Mouse (Mus musculus) naive thymus-derived CD4-positive, alpha-beta T cell, adult 2 months (primary cell): Measurements from ENCODE around the gene Fpgs.

ENCODE experiments used
- DNase-seq: peaks from one replicate; pipeline ENCODE4 v3.0.0-alpha.2; 2011; ENCODE audit warnings: low read depth

The Fpgs gene

DNA sequence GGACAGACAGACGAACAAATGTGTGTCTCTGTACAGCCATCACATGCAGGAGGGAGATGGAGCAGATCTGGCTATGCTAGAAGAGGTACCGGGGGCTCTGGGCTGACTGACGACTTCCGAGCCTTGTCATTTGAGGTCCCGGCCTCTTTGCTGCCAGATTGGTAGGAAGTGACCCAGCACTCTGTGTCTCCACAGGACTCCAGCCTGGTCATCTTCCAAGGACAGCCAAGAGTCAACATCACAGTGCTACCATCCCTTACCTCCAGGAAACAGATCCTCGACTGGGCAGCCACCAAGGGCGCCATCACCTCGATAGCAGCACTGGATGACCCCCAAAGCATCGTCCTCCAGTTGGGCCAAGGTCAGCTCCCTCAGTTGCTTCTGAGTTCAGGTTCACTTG is 32.8 kb downstream of the Fpgs start:
- DNase-seq: no peak

DNA sequence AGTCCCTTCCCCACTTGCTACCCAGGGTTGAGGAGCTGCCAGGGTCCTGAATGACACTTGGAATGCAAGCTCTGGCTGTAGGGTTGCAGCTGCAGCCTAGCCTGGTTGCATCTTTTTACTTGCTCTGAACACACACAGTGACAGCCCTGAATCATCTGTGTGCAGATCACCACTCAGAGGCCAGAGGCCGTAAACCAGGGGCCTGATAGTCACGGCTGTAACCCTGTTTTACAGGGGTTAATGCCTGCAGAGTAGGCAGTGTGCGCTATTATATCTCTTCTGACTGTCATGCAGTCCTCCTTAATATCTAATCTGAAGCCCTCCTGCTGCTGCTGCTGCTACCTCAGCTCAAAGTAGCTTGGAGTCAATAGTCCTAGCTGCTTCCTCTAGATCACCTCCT is 34.1 kb downstream of the Fpgs start:
- no peak for DNase-seq

- DNase-seq: no peak
Measured at GRCm38 (mm10) chr2:32668176-32668575, 35.8 kb downstream of the Fpgs start.

DNA sequence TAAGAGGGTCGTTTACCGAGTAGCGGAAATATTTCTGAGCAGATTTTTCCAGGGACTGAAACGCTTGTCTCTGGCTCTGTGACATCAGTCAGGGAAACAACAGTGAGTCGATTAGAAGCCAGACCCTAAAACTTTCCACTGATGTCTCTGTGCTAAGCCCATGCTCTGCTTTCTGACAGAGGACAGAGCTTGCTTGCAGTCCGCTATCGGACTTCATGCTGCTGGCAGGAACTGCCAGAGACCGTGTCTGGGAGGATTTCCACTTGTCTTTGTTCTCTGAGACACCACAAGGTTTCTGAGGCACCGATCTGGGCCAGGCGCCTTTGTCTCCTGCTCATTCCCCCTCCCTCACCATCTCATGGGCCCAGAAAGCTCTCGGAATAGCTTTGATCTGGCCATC is 36.2 kb downstream of the Fpgs start:
- DNase-seq: no peak

- no peak for DNase-seq
Measured at GRCm38 (mm10) chr2:32665853-32666252, 38.1 kb downstream of the Fpgs start.

DNA sequence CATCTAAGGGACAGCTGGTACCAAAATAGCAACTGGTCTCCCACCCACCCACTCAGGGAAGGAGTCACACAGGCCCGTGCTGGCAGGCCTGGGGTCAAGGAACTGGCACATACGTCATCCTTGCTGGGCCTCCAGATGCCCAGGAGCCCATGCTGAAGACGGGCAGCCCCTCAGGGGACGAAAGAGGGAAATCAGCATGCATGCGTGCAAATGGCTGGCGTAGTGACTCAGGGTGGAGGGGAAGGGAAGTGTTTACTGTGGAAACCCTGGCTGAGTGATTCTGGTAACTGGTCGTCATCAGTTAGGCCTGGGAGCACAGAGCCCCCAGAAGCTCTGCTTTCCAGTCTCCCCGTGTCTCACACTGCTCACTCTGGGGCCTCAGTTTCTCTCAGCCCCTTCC is 38.6 kb downstream of the Fpgs start:
- DNase-seq: no peak

GRCm38 (mm10) chr2:32662291-32662690 is 41.7 kb downstream of the Fpgs start:
- DNase-seq: no peak

DNA sequence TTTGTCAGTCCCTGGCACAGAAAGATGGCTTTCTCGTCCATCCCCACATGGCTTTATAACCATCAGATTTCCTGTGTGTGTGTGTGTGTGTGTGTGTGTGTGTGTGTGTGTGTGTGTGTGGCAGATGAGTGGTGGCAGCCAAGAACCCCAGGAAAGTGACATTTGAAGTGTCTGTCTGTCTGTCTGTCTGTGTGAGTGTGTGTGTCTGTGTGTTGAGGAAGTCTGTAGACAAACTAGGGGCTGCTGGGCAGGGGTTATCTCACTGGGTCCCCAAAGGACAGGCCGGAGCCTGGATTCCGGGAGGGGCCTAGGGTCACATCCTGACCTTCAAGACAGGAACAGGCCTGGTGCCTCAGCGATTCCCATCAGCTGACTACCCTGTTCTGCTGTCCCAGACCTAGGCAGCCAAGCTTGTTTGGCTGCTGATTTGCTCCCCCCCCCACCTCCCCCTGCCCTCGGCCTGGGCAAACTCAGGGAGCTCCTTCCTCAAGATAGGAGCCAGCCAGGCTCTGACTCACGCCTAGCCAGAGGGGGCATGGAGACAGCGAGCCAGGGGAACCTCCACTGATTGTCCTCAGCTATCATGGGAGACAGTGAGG is 42.3 kb downstream of the Fpgs start:
- DNase-seq: peak; percentile 24

DNA sequence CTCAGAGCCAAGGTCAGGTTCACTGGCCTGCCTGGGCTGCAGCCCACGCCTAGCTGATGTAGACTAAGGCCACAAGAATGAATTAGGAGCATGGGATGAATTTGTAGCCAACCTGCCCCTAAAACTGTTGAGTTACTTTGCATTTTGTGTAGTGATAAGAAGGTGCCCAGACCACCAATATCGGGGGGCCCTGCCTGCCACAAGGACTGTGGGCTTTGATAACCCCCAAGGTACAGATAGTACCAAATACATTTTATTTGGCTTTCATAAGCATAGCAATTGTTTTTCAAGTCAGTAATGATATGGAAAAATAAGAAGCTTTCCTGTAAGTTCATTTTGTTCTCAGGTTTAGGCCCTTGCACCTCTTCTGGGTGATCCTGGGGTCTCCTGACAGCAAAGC is 45.1 kb downstream of the Fpgs start:
- DNase-seq: no peak

DNA sequence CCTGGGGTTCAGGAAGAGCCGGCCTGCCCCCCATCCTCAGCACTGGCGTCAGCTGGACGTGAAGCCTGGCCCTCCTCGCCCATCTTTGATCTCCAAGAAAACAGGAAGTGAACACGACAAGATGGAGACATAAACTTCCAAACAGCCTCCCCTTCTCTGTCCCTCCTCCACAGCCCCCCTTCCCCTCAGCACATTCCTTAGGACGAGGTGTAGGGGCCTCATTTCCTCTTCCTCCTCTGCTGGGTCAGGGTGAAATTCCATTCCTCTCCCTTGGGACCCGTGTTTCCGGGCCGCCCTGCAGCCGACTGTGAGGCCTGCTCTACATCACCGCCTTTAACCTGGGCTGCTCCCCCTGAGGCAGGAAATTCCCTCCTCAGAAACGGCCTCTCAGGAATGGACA is 48.1 kb downstream of the Fpgs start:
- no peak for DNase-seq

DNA sequence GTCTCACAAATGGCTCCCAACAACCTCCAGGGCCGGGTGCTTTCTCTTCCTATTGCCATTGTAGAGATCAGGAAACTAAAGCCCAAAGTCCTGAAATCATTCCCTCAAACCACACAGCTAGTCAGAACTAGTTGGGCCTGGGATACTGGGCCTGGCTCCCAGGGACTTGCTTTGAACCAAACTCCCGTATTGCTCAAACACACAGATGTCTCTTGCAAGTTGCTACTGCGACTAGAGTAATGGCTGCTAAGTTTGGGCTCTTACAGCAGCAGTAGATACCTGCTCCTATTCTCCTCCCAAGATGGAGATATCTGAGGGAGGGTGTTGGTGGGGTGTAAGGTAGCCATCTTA is 48.6 kb downstream of the Fpgs start:
- DNase-seq: no peak

DNA sequence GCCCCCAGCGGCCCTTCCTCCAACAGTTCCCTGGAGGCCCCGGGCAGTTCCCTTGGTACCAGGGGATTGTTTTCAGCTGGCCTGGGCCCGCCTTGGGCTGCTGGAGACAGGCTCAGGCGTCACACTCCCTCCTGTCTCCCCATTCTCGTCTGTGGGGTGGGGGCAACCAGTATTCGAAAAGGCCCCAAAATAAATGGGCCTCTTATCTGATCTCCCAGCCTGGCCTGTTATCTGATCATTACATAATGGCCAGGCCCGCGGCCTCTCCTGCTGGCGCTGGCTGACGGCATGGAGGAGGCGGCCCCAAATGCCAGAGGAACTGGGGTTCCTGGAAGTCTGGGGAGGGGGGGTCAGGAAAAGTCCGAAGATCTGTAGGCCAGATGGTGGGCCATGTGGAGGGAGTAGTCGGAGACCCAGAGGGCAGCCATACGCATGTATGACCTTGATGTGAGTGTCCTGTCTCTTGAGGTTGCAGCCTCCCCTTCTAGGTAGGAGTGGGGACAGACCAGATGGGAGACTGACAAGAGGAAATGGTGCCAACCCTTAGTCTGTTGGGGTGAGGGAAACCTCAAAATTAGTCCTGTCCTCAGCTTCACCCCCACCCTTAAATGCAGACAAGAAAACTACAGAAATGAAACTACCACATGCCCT is 49.1 kb downstream of the Fpgs start:
- no peak for DNase-seq

GRCm38 (mm10) chr2:32653764-32654163 is 50.2 kb downstream of the Fpgs start:
- DNase-seq: no peak

- DNase-seq: no peak
Measured at GRCm38 (mm10) chr2:32647366-32647765, 56.6 kb downstream of the Fpgs start.

DNA sequence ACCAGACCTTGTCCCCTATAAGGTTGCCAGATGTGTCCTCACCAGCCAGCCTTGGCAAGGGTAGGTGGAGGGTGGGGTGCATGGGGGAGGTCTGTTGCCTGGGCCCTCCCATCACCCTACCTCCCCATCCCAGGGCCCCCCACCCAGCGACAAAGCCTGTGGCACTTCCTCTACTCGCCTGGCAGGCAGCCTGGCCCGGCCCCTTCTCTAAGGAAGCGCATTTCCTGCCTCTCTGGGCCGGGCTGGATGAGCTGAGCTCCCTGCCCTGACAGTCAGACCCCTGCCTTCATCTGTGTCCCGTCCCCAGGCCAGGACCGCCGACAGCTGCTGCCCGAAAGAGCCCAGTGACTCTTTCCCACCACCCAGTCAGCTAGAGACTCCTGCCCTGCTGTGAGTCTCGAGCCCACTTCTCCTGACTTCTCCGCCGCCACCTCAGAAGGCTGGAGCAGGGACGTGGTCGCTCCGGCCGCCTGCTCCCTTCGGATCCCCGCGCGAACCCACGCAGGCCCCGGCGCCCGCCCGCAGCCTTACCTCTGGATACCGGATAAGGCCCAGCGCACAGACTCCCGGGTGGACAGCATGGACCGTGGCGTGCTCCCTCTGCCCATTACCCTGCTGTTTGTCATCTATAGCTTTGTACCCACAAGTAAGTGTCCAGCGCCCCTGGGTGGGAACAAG is 57.4 kb downstream of the Fpgs start, which contains the start of gene Eng:
Gene Eng, plus strand, starts transcription at position 217 of the 678 bp plus-strand sequence.
- DNase-seq: peak; percentile 27

DNA sequence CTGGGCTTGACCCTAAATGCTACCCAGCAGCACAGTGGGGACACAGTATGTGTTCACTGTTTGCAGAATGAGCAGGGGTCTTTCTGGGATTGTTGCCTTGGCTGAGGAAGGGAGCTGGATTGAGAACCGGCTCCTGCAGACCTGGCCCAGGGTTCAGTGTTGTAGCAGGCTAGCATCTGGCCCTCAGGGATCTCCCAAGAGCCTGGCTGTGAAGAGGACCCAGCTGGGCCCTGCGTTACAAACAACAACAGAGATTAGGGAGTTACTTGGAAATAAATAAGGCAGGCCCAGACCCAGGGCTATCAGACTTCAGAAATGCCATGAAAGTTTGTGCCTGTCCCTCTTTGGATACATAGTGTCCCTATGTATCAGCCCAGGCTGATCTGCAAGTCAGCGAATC is 58.3 kb downstream of the Fpgs start:
- no peak for DNase-seq

- DNase-seq: no peak
Measured at GRCm38 (mm10) chr2:32644799-32645475, 59.0 kb downstream of the Fpgs start.

DNA sequence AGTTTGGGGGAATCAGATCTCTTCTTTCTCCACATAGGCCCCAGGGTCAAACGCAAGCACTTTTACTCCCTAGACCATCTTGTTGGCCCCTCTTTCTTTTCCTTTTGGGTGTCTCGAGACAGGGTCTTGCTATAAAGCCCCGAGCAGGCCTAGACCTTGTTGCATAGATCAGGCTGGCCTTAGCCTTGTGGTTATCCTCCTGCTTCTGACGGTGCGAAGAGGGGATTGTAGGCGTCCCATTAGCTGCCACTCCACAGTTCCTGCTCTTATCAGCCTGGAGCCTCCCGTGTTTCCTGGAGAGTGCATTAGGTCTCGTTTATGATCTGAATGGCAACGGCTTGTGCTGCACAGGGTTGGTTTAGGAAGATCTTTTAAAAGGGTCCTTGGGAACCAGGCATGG is 59.9 kb downstream of the Fpgs start:
- DNase-seq: no peak

- no peak for DNase-seq
Measured at GRCm38 (mm10) chr2:32642813-32643212, 61.1 kb downstream of the Fpgs start.

GRCm38 (mm10) chr2:32641810-32642209 is 62.1 kb downstream of the Fpgs start:
- no peak for DNase-seq

DNA sequence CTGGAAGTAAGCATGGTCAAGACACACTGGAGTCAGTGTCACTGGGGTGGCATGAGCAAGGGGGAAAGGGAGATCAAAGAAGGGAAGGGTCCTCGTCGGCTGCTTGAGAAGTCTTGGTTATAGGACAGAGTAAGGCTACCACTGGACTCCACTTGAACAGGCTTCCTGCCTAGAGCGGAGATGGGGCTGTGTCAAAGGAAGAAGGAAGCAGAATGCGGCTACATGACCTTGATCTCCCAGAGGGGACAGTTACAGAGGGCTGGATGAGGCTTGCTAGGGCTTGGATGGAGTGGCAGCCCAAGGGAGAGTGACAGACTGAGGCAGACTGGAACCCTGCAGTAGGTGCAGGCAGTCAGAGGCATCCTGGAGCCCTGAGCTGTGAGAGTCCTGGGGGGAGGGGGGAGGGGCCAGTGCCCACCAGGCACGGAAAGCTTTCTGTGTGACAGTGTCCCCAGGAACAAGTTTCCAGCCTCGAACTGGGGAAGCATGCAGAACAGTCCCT is 63.3 kb downstream of the Fpgs start:
- DNase-seq: no peak

DNA sequence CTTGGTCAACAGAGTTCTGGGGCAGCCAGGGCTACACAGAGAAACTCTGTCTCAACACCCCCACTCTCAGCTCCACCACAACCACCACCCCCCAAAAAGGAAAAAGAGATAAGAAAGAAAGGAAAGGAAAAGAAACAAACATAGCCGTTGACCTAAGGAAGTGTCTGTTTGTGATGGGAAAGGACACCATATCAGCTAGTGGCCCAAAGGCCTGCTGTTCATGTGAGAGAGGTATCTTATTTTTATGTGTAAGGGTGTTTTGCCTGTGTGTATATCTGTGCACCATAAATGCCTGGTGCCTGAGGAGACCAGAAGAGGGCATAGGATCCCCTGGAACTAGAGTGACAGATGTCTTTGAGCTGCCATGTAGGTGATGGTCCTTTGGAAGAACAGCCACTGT is 64.3 kb downstream of the Fpgs start:
- DNase-seq: no peak

- DNase-seq: peak; percentile 51
Measured at GRCm38 (mm10) chr2:32637778-32638281, 66.1 kb downstream of the Fpgs start.
